Mouse (Mus musculus) frontal cortex, postnatal 14 days (tissue): Measurements from ENCODE around the gene Nos1ap.

Source experiments
- DNase-seq, 2 experiments: peaks; one replicate each; pipeline ENCODE4 v3.0.0; 2022; ENCODE audit warnings: low spot score in 2 of 2

Gene Nos1ap

DNA sequence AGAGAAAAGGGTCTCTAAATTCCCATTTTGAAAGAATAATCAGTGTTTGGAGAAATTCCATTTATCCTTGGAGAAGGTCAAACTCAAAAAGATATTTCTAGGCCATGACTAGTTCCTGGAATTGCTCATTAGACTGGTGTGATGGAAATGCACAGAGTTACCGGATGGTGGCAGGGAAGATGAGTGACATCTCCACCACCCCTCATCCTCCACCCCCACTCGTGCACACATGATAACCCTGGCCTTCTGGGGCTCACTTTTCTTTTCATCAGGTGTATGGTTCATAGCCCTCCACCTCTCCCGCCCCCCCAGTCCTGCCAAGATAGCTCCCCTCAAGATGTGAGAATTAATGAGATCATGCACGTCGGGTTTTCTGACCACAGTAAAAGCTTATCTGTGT, 296.4 kb downstream of the Nos1ap start:
- DNase-seq, result no peak

DNA sequence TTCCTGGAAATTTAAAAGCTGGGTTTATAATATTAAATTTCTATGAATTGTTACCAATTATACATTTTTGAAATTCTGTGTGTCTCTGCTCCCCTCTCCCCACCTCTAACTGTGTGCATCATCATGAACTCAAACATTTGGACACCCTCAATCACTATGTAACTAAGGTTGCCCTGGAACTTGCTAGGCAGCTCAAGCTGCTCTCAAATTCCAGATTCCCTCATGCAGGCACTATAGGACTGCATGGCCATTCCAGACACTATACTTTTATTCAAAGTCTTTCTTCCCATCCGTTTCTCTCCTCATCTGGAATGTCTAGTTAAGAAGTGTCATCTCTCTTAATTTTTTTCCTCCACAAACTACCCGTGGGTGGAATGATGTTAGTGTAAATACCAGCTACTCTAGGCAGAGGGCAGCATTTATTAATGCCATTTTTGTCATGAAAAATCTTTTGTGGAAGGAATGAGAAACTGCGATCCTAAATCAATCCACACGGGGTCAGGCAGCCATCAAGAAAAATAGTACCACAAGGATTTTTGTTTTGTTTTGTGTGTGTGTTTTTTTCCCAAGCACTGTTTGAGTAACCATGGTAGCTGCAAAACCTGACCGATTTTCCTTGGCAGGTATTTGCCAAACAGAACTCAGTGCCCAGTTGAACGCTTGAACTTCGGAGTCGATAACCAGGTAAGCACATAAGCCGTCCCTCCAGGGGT, 297.3 kb downstream of the Nos1ap start:
- peak in 1 of 2 experiments; percentile 42 for DNase-seq

- DNase-seq, result no peak
These were observed 307.1 kb downstream of the Nos1ap start for GRCm38 (mm10) chr1:170282415-170283129.

- no peak for DNase-seq
These were observed 312.6 kb downstream of the Nos1ap start, which contains the start of gene Sh2d1b1 for GRCm38 (mm10) chr1:170277016-170277415. Gene Sh2d1b1, plus strand, starts transcription at chr1:170277320.

DNA sequence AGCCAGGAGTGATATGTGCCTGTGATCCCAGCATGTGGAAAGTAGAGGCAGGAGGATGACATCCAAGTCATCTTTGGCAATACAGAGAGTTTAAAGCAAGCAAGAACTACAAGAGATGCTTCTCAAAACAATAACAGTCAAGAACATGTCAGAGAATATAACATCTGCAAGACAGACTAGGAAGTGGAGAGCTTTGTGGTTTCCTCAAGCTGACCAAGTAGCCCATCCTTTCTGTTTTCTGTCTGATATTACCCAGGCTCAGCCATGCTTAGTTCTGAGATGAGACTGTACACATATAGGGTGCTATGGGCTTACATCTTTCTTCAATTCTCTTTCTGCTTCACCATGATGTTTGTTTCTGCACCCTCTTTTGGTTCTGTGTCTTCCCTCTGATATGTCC, 316.4 kb downstream of the Nos1ap start:
- DNase-seq, result no peak

- no peak for DNase-seq
These were observed 319.0 kb downstream of the Nos1ap start for GRCm38 (mm10) chr1:170270696-170271095.

DNA sequence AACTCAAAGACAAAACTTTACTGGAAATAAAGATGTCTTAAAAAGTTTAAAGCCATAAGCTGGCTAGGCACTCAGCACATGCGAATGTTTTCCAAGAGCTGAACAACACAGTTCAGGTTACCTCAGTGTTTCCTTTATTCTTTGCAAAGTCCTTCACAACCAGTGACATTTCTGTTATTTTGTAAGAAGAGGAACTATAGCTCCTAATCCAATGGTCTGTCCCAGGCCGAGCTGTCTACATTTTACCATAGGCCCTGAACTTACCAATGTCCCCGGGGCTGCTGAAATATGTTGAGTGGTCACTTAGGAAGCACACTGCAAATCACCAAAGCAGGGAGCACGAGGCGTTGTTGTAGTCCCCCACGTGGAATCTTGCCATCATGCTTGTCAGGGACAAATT, 319.4 kb downstream of the Nos1ap start:
- DNase-seq, result no peak

DNA sequence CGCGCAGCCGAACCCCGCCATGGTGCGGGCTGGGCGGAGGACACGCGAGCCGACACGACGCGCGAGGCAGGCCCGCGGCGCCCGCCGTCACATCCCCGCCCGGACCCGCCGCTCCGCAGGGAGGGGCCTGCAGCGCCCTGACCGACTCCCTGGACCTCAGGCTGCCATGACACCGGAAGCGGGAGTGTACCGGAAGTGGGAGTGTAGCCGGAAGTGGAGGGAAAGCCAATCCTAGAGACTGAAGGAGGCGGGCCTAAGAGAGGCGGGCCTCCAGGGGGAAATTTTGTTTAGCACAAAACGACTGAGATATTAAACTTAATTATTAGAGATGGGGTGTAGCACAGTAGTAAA, 334.1 kb downstream of the Nos1ap start:
- DNase-seq, result peak; percentile 75 to 77

GRCm38 (mm10) chr1:170254893-170255559, 334.6 kb downstream of the Nos1ap start:
- DNase-seq, result no peak
